Comparison of ENCODE assay signal across 17 mouse cellular contexts in genomic region chr5:25696256-25696655, GRCm38 (mm10). TPM values are rescaled to one million over a fixed set of nuclear protein-coding genes. Genes with fewer than 3 reads are reported as not detected.
A peak's percentile ranks its signal among the peaks of the same experiment; 100 is the strongest.
DNase-seq lines count a peak whose midpoint lies in the region; ATAC-seq and TF ChIP-seq lines count a peak whose summit lies in the region.
"Had no signal": no experiment of that assay in that cellular context is flagged by ENCODE, and none has a peak within 500 bp of the region (broad histone marks: within the 10 kb centered on the region; RNA-seq: fewer than 3 reads in every experiment).

No protein-coding gene starts in this region.

- 48% methylated on average over 7 of the region's 7 CpGs for WGBS in forebrain, embryonic 15.5 days
- 94% methylated on average over 7 of the region's 7 CpGs for WGBS in forebrain, embryonic 10.5 days
- 77% methylated on average over 7 of the region's 7 CpGs for WGBS in midbrain, postnatal 0 days
- WGBS in midbrain, embryonic 16.5 days = 89% methylated on average over 7 of the region's 7 CpGs

- DNase-seq in forebrain, embryonic 10.5 days (ENCODE audit: extremely low spot score, low spot score) = no peak
- peak; percentile 52 for DNase-seq in midbrain, postnatal 0 days (ENCODE audit: low spot score)
- peak; percentile 47 for DNase-seq in brain, adult 2 months (ENCODE audit: low read depth, low spot score)
- peak; percentile 33 to 45 for DNase-seq in cerebellum, postnatal 14 days
- DNase-seq in neural tube, embryonic 10.5 days (ENCODE audit: extremely low spot score, low spot score) = no peak
- DNase-seq: heart, postnatal 14 days; kidney, adult 18-20 months; kidney, postnatal 10 days; thymus, postnatal 25 days had no signal

- peak overlapping the region; percentile 49; the same call in 1 of the 2 replicates for H3K27ac ChIP-seq in forebrain, embryonic 15.5 days (replicated peaks)
- H3K27ac ChIP-seq in forebrain, embryonic 10.5 days = no peak overlapping the region
- no peak overlapping the region for H3K27ac ChIP-seq in midbrain, postnatal 0 days (ENCODE audit: low read depth, low read length)
- no peak overlapping the region for H3K27ac ChIP-seq in midbrain, embryonic 16.5 days (ENCODE audit: low read length)
- H3K27ac ChIP-seq: hindbrain, embryonic 15.5 days; liver, embryonic 12.5 days; midbrain, embryonic 13.5 days had no signal

- no peak for ATAC-seq in forebrain, embryonic 15.5 days (replicated peaks)
- ATAC-seq in midbrain, postnatal 0 days (ENCODE audit: low FRiP score) = no peak
- no peak for ATAC-seq in midbrain, embryonic 16.5 days
- ATAC-seq: liver, embryonic 12.5 days; midbrain, embryonic 13.5 days had no signal

- no peak overlapping the region for H3K4me2 ChIP-seq in forebrain, embryonic 15.5 days (replicated peaks)
- no peak overlapping the region for H3K4me2 ChIP-seq in midbrain, postnatal 0 days (ENCODE audit: low read depth, low read length, poor library complexity, severe bottlenecking)
- H3K4me2 ChIP-seq in midbrain, embryonic 16.5 days (ENCODE audit: low read length) = no peak overlapping the region
- H3K4me2 ChIP-seq: heart, embryonic 11.5 days; hindbrain, embryonic 15.5 days; liver, embryonic 12.5 days; midbrain, embryonic 13.5 days had no signal

- H3K4me1 ChIP-seq in forebrain, embryonic 15.5 days = peaks cover 18% of the 10 kb centered on the region
- no peaks in the 10 kb centered on the region for H3K4me1 ChIP-seq in forebrain, embryonic 10.5 days
- H3K4me1 ChIP-seq in midbrain, postnatal 0 days (ENCODE audit: insufficient read depth, low read length) = no peaks in the 10 kb centered on the region
- H3K4me1 ChIP-seq in midbrain, embryonic 16.5 days (ENCODE audit: control insufficient read depth, insufficient read depth, low read length) = no peaks in the 10 kb centered on the region
- H3K4me1 ChIP-seq: hindbrain, embryonic 15.5 days; liver, embryonic 12.5 days; midbrain, embryonic 13.5 days had no signal

- 0 out of 2 replicates have a peak, but pooled peaks cover 9% of the 10 kb centered on the region for H3K36me3 ChIP-seq in forebrain, embryonic 15.5 days
- H3K36me3 ChIP-seq in forebrain, embryonic 10.5 days (replicated peaks) = peaks cover 98% of the 10 kb centered on the region
- H3K36me3 ChIP-seq in midbrain, postnatal 0 days (ENCODE audit: insufficient read depth, low read length) = peaks cover 3% of the 10 kb centered on the region; the same call in 1 of the 2 replicates
- no peaks in the 10 kb centered on the region for H3K36me3 ChIP-seq in midbrain, embryonic 16.5 days (ENCODE audit: control insufficient read depth, insufficient read depth, low read length)
- H3K36me3 ChIP-seq: hindbrain, embryonic 15.5 days had no signal

- no peak for TF ChIP-seq CTCF in midbrain, postnatal 0 days (IDR thresholded peaks at IDR 0.05)

- no peaks in the 10 kb centered on the region for H3K9me3 ChIP-seq in forebrain, embryonic 15.5 days
- H3K9me3 ChIP-seq in forebrain, embryonic 10.5 days = no peaks in the 10 kb centered on the region; the same call in 1 of the 2 replicates
- H3K9me3 ChIP-seq in midbrain, postnatal 0 days (ENCODE audit: low read length) = no peaks in the 10 kb centered on the region
- no peaks in the 10 kb centered on the region for H3K9me3 ChIP-seq in midbrain, embryonic 16.5 days (replicated peaks; ENCODE audit: control insufficient read depth, low read length, poor library complexity, severe bottlenecking)
- H3K9me3 ChIP-seq: G1E; hindbrain, embryonic 15.5 days; liver, embryonic 12.5 days; midbrain, embryonic 13.5 days had no signal

- no peak overlapping the region for H3K4me3 ChIP-seq in forebrain, embryonic 15.5 days
- H3K4me3 ChIP-seq in forebrain, embryonic 10.5 days = no peak overlapping the region
- no peak overlapping the region for H3K4me3 ChIP-seq in midbrain, postnatal 0 days (ENCODE audit: low read depth, low read length)
- H3K4me3 ChIP-seq in midbrain, embryonic 16.5 days (ENCODE audit: low read depth, low read length) = no peak overlapping the region
- H3K4me3 ChIP-seq: hindbrain, embryonic 15.5 days; layer of hippocampus, adult 2 months; liver, embryonic 12.5 days; midbrain, embryonic 13.5 days had no signal

- H3K27me3 ChIP-seq in forebrain, embryonic 15.5 days = no peaks in the 10 kb centered on the region
- H3K27me3 ChIP-seq in forebrain, embryonic 10.5 days (ENCODE audit: poor library complexity, severe bottlenecking) = no peaks in the 10 kb centered on the region
- no peaks in the 10 kb centered on the region for H3K27me3 ChIP-seq in midbrain, postnatal 0 days (ENCODE audit: insufficient read depth, low read length)
- no peaks in the 10 kb centered on the region for H3K27me3 ChIP-seq in midbrain, embryonic 16.5 days (ENCODE audit: control insufficient read depth, insufficient read depth, low read depth, low read length)
- H3K27me3 ChIP-seq: hindbrain, embryonic 15.5 days; liver, embryonic 12.5 days; midbrain, embryonic 13.5 days had no signal

- no peak overlapping the region for H3K9ac ChIP-seq in forebrain, embryonic 15.5 days (replicated peaks)
- no peak overlapping the region for H3K9ac ChIP-seq in midbrain, postnatal 0 days (replicated peaks; ENCODE audit: low read length, poor library complexity, severe bottlenecking)
- H3K9ac ChIP-seq in midbrain, embryonic 16.5 days (ENCODE audit: low read depth, low read length) = no peak overlapping the region
- H3K9ac ChIP-seq: hindbrain, embryonic 15.5 days; liver, embryonic 12.5 days; midbrain, embryonic 13.5 days had no signal

RNA-seq across cellular contexts. Expression of gene Xrcc2, which starts 9.4 kb away (rescaled TPM):
- polyA plus RNA-seq in forebrain, embryonic 15.5 days (2015; fragmentation: Nextera tagmentation; extraction: Ambion mirVana) = 6.6 and 7.7 TPM in 2 replicates
- polyA plus RNA-seq in forebrain, embryonic 10.5 days (2016; fragmentation: Nextera tagmentation; extraction: Ambion mirVana) = 20.7 and 22.7 TPM in 2 replicates
- 7.4 and 15.5 TPM in 2 replicates for total RNA-seq in midbrain, postnatal 0 days (2014; rRNA removed)
- polyA plus RNA-seq in midbrain, postnatal 0 days (2015; fragmentation: Nextera tagmentation; extraction: Ambion mirVana) = 4.2 and 4.8 TPM in 2 replicates
- 4.4 and 4.5 TPM in 2 replicates for polyA plus RNA-seq in midbrain, embryonic 16.5 days (2015; fragmentation: Nextera tagmentation; extraction: Ambion mirVana)

Comparison
In these comparisons a context has a peak if more than half of its experiments do, and no peak if none do; other contexts are left out.
1. DNase-seq: peak in midbrain, postnatal 0 days (single experiment), brain, adult 2 months (single experiment) and cerebellum, postnatal 14 days (2 of 2); none in forebrain, embryonic 10.5 days (single experiment) and neural tube, embryonic 10.5 days (single experiment).